Mouse (Mus musculus): Measurements from ENCODE around the gene Man1c1.

Gene Man1c1

GRCm38 (mm10) chr4:134724974-134725373, 20.9 kb upstream of the Man1c1 start:
- DNase-seq (ENCODE audit: low spot score in 2 of 2) = no peak

- DNase-seq (ENCODE audit: low spot score in 2 of 2) = no peak
Observed at GRCm38 (mm10) chr4:134723251-134723650, 19.2 kb upstream of the Man1c1 start.

- DNase-seq (ENCODE audit: low spot score in 2 of 2) = no peak
Observed at GRCm38 (mm10) chr4:134721076-134721475, 17.0 kb upstream of the Man1c1 start.

- no peak for DNase-seq (ENCODE audit: low spot score in 2 of 2)
Observed at GRCm38 (mm10) chr4:134720371-134720770, 16.3 kb upstream of the Man1c1 start.

GRCm38 (mm10) chr4:134719489-134719888, 15.4 kb upstream of the Man1c1 start:
- DNase-seq (ENCODE audit: low spot score in 2 of 2) = no peak

DNA sequence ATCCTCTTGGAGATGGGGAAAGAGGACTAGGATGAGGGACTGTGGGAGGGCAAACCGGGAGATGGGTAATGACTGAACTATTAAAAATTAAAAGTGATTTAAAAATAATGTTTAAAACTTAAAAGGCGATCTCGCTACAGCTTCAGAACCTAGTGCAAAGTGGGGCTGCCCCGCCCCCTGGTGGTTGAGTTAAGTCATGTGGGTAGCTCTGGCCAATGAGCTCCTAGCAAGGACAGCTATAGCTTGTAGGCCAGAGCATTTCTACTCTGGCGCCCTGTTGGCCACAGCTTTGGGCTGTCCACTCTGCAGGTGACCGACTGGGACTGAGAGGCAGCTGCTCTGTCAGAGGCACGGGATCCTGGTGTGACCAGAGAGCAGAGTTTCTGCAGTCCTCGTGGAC, 9.8 kb upstream of the Man1c1 start:
- DNase-seq (ENCODE audit: low spot score in 2 of 2) = peak; percentile 75 to 84

GRCm38 (mm10) chr4:134705311-134705710, 1.2 kb upstream of the Man1c1 start:
- DNase-seq (ENCODE audit: low spot score in 2 of 2) = no peak

DNA sequence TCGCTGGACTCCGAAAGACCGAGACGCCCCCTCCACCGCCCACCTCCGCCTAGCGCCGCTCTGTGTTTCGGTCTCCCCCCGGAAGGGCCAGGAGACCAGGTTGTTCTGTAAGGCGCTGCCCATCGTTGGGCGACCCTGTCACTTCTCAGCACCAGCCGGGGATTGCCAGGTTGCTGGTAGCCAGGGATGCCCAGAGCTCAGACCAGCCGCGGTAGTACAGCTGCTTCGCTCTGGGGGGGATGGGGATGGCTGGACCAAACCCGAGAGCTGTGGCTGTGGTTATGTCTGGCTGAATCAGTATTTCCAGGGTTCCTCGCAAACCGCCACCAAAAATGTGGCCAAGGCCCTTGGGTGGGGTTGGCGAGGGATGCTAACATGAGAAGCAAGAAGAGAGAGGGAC, 500 bp upstream of the Man1c1 start:
- peak in 1 of 2 experiments; percentile 40 for DNase-seq (ENCODE audit: low spot score in 2 of 2)

- peak; percentile 28 to 32 for DNase-seq (ENCODE audit: low spot score in 2 of 2)
Observed at GRCm38 (mm10) chr4:134702981-134703834, 882 bp downstream of the Man1c1 start.

DNA sequence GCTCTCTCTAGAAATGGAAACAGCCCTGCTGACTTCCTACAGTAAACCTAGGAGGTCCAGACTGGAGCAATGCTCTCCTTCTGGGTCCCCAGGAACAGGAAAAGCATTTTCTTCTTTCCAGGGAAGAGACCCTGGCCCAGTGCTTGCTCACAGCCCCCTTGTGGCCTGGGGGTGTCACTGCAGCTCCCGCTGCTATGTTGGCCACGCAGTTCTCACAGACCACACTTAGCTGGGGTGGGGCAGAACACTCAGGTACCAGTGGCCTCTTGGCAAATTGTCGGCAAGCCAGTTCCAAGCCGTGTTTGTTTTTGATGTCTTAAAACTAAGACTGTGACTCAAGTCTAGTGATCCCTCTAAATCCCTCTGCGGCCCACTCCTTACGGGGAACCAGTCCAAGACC, 2.2 kb downstream of the Man1c1 start:
- DNase-seq (ENCODE audit: low spot score in 2 of 2) = peak; percentile 53 to 56

DNA sequence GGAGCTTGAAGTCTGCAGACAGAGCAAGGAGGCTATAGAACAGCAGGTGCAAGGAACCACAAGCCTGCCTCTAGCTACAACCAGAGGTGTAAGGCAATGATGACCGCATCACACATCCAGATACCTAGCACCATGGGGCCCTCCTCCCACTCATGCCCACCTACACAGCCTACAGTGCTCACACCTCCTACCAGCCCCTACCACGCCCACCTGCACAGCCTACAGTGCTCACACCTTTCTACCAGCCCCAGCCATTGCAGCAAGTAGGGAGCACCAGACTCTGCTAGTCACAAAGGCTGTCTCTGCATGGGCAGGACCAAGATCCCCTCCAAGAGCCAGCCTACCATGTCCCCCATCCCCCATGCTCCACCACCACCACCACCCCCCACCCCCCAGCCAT, 3.2 kb downstream of the Man1c1 start:
- peak in 1 of 2 experiments; percentile 23 for DNase-seq (ENCODE audit: low spot score in 2 of 2)

DNA sequence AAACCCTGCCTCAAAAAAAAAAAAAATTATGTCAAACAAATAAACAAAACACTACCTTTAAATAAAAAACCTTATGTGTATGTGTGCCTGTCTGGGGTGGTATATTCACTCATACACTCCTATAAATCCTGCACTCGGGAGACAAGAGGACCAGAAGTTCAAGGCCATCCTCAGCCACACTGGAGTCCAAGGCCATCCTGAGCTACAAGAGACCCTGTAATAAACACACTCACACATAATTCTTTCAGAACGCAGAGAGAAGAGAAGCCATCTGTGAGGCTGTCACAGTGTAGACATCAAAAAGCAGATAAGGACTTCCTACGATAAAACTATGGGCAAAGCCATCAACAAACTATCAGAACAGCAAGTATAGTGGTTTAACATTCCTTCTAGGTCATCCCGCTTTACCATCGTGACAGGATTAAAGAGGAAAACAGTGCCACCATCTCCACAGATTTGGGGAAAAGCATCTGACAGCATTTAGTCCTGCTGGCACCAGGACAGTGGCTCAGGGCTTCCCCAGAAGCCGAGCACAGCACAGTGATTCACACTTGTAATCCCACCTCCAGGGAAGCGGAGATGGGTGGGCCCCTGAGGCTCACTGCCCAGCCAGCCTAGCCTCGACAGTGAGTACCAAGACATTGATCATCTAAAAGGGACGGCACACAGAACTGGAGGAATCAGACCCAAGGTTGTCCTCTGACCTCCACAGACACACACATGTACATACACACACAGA, 10.7 kb downstream of the Man1c1 start:
- DNase-seq (ENCODE audit: low spot score in 2 of 2) = no peak

DNA sequence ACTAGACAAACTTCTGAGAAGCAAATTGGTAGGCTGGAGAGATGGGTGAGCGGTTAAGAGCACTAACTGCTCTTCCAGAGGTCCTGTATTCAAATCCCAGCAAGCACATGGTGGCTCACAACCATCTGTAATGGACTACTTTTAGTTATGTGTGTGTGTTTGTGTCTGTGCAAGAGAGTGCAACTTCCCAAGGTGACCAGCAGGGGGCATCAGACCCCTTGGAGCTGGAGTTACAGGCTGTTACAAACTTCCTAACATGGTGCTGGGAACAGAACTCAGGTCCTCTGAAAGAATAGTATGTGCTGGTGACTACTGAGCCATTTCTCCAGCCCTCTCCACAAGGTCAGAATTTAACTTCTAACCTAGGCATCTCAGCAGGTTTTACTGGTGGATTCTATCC, 11.7 kb downstream of the Man1c1 start:
- no peak for DNase-seq (ENCODE audit: low spot score in 2 of 2)

DNA sequence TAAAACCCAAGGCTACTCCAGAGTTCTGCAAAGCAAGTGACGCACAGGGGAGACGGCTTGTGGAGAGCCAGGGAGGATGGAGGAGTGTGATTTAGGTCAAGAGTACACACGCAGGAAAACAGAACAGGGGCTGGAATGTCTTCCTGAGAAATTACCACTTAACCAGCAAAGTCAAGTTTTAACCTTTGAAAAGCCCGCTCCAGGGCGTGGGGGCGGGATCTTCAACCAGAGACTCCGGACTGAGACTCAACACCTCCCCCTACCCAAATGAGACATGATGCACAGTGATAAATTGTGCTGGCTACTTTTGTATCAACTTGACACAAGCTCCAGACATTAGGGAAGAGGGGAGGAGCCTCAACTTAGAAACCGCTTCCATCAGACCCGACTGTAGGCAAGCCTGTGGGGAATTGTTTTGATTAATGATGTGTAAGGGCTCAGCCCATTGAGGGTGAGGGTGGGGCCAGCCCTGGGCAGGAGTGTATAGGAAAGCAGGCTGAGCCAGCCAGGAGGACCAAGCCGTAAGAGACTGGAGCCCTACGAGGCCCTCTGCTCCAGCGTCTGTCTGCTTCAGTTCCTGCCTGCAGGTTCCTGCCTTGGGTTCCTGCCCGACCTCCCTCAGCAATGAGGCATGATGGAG, 17.9 kb downstream of the Man1c1 start:
- DNase-seq (ENCODE audit: low spot score in 2 of 2) = no peak

- peak in 1 of 2 experiments; percentile 21 for DNase-seq (ENCODE audit: low spot score in 2 of 2)
Observed at GRCm38 (mm10) chr4:134684637-134685338, 19.3 kb downstream of the Man1c1 start.

DNA sequence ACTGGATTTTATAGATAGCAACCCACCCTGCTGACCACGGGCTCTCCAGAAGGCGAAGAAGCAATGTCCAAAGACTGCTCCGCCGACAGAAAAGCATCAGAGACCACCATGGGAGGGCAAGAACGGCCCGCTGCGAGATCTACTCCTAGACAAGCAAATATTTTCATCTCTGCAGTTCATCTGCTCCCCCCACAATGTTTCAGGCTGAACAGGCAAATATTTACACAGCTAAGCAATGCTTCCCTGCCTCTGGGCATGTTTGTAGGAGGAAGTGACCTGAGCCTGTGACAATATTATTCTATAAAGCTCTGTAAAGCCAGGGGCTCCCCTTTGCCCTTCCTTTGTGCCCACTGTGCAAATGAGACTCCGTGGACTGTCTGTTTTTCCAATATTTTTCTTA, 20.2 kb downstream of the Man1c1 start:
- DNase-seq (ENCODE audit: low spot score in 2 of 2) = no peak

- DNase-seq (ENCODE audit: low spot score in 2 of 2) = peak in 1 of 2 experiments; percentile 16
Observed at GRCm38 (mm10) chr4:134683008-134683407, 21.1 kb downstream of the Man1c1 start.

DNA sequence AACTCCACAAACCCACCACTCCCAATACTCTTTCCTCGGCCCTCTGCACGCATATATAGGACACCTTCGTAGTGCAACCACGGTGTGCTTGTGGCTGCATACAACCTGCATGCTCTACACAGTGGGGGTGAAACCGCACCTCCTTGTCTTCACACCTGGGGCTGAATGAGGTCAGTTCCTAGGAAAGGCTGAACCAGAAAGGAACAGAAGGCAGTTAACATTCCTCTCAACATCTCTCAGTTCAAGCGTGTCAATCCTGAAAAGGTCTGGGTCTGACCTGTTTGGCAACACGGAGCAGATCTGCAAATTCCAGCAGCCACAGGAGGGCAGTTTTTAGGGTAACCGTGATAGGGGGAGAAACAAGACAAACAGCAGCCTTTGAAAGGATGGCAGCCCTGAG, 21.7 kb downstream of the Man1c1 start:
- no peak for DNase-seq (ENCODE audit: low spot score in 2 of 2)

- DNase-seq (ENCODE audit: low spot score in 2 of 2) = no peak
Observed at GRCm38 (mm10) chr4:134681819-134682218, 22.3 kb downstream of the Man1c1 start.

GRCm38 (mm10) chr4:134677556-134678508, 26.3 kb downstream of the Man1c1 start:
- DNase-seq (ENCODE audit: low spot score in 2 of 2) = no peak

GRCm38 (mm10) chr4:134675800-134676199, 28.3 kb downstream of the Man1c1 start:
- no peak for DNase-seq (ENCODE audit: low spot score in 2 of 2)
